Mouse (Mus musculus) embryonic facial prominence, embryonic 13.5 days (tissue): ENCODE data around the gene Cers6. TPM values are rescaled to one million over a fixed set of nuclear protein-coding genes. Genes with fewer than 3 reads are reported as not detected.

Source experiments
- ATAC-seq: fragments of 200-750 bp; cut with Nextera tagmentation; 2 replicates; pipeline ENCODE4 v1.8.0; 2017; ENCODE audit warnings: low read depth; ENCODE audit not compliant: insufficient number of reproducible peaks, insufficient read depth, low FRiP score, low TSS enrichment
- H3K27ac ChIP-seq: fragments of 300-500 bp; sonication (generic); 2 replicates; pipeline ENCODE4 v1.5.1; 2015; ENCODE audit warnings: moderate library complexity, mild to moderate bottlenecking, inconsistent platforms
- H3K27me3 ChIP-seq: fragments of 300-500 bp; sonication (generic); 2 replicates; pipeline ENCODE4 v1.6.1; 2015; ENCODE audit warnings: mild to moderate bottlenecking, inconsistent platforms
- H3K36me3 ChIP-seq: fragments of 300-500 bp; sonication (generic); 2 replicates; pipeline ENCODE4 v1.6.1; 2015; ENCODE audit warnings: mild to moderate bottlenecking, inconsistent platforms
- H3K4me1 ChIP-seq: fragments of 300-500 bp; sonication (generic); 2 replicates; pipeline ENCODE4 v1.6.1; 2015; ENCODE audit warnings: inconsistent platforms
- H3K4me2 ChIP-seq: fragments of 300-500 bp; sonication (generic); 2 replicates; pipeline ENCODE4 v1.6.1; 2015; ENCODE audit warnings: moderate library complexity, mild to moderate bottlenecking, inconsistent platforms
- H3K4me3 ChIP-seq: fragments of 300-500 bp; sonication (generic); 2 replicates; pipeline ENCODE4 v1.5.1; 2015; ENCODE audit warnings: mild to moderate bottlenecking, inconsistent platforms
- H3K9ac ChIP-seq: fragments of 300-500 bp; sonication (generic); 2 replicates; pipeline ENCODE4 v1.6.1; 2015; ENCODE audit warnings: mild to moderate bottlenecking, inconsistent platforms
- H3K9me3 ChIP-seq: fragments of 300-500 bp; sonication (generic); 2 replicates; pipeline ENCODE4 v1.6.1; 2016; ENCODE audit warnings: inconsistent platforms
- WGBS: fragments of 180-500 bp; shearing (Covaris S2); methylation state at CpG from one replicate; pipeline ENCODE4 v1.1.7; 2015; ENCODE audit warnings: mixed read lengths; 5-methylcytosine and 5-hydroxymethylcytosine counted together
- polyA plus RNA-seq: library from polyadenylated mRNA; unstranded; fragments of >200 nt; fragmentation: Nextera tagmentation; extraction: Ambion mirVana; gene quantifications from 2 replicates; pipeline ENCODE4 v1.2.1, GENCODE M21; 2015

The Cers6 gene
- polyA plus RNA-seq, 1 experiment from 2014 or later: 36.2 TPM

- H3K27ac ChIP-seq: no peak overlapping the region
- H3K4me3 ChIP-seq: no peak overlapping the region
- peaks cover 9% of the 10 kb centered on the region; the same call in 1 of the 2 replicates for H3K36me3 ChIP-seq
- H3K4me1 ChIP-seq: peaks cover 3% of the 10 kb centered on the region; the same call in 1 of the 2 replicates
- no peaks in the 10 kb centered on the region for H3K27me3 ChIP-seq
- WGBS: 61% methylated on average over 4 of the region's 4 CpGs
- H3K9me3 ChIP-seq: no peaks in the 10 kb centered on the region
- H3K9ac ChIP-seq: no peak overlapping the region
- H3K4me2 ChIP-seq: no peak overlapping the region
- ATAC-seq: no peak
These were observed 71.0 kb downstream of the Cers6 start for GRCm38 (mm10) chr2:68932240-68932639.

- no peak for ATAC-seq
- H3K9ac ChIP-seq: no peak overlapping the region
- peaks cover 3% of the 10 kb centered on the region; the same call in 1 of the 2 replicates for H3K4me1 ChIP-seq
- H3K9me3 ChIP-seq: no peaks in the 10 kb centered on the region
- no peak overlapping the region for H3K4me3 ChIP-seq
- no peak overlapping the region for H3K4me2 ChIP-seq
- 73% methylated on average over 4 of the region's 4 CpGs for WGBS
- no peaks in the 10 kb centered on the region for H3K27me3 ChIP-seq
- peaks cover 13% of the 10 kb centered on the region for H3K36me3 ChIP-seq
- H3K27ac ChIP-seq: no peak overlapping the region
These were observed 71.4 kb downstream of the Cers6 start for GRCm38 (mm10) chr2:68932656-68933055.

- H3K4me1 ChIP-seq: peaks cover 3% of the 10 kb centered on the region; the same call in 1 of the 2 replicates
- no peak overlapping the region for H3K4me2 ChIP-seq
- no peak overlapping the region for H3K27ac ChIP-seq
- peaks cover 16% of the 10 kb centered on the region for H3K36me3 ChIP-seq
- H3K9ac ChIP-seq: no peak overlapping the region
- WGBS: 85% methylated on average over 6 of the region's 6 CpGs
- no peak overlapping the region for H3K4me3 ChIP-seq
- H3K27me3 ChIP-seq: no peaks in the 10 kb centered on the region
- ATAC-seq: no peak
- no peaks in the 10 kb centered on the region for H3K9me3 ChIP-seq
These were observed 73.4 kb downstream of the Cers6 start for GRCm38 (mm10) chr2:68934651-68935050.

GRCm38 (mm10) chr2:68935721-68936294, 74.6 kb downstream of the Cers6 start:
- Histone ChIP-seq H3K36me3 (peaks cover 16% of the 10 kb centered on the region), H3K4me2 (no peak overlapping the region), H3K27ac (no peak overlapping the region), H3K27me3 (no peaks in the 10 kb centered on the region), H3K9me3 (no peaks in the 10 kb centered on the region), H3K4me1 (peaks cover 3% of the 10 kb centered on the region; the same call in 1 of the 2 replicates), H3K9ac (no peak overlapping the region), H3K4me3 (no peak overlapping the region)
- 84% methylated on average over 2 of the region's 2 CpGs for WGBS
- no peak for ATAC-seq

- Histone ChIP-seq H3K4me2 (no peak overlapping the region), H3K36me3 (peaks cover 16% of the 10 kb centered on the region), H3K9me3 (no peaks in the 10 kb centered on the region), H3K27ac (no peak overlapping the region), H3K27me3 (no peaks in the 10 kb centered on the region), H3K9ac (no peak overlapping the region), H3K4me3 (no peak overlapping the region), H3K4me1 (peaks cover 3% of the 10 kb centered on the region; the same call in 1 of the 2 replicates)
- ATAC-seq: no peak
- 89% methylated on average over 4 of the region's 4 CpGs for WGBS
These were observed 75.5 kb downstream of the Cers6 start for GRCm38 (mm10) chr2:68936773-68937172.

- H3K9ac ChIP-seq: no peak overlapping the region
- H3K36me3 ChIP-seq: peaks cover 16% of the 10 kb centered on the region
- H3K27ac ChIP-seq: no peak overlapping the region
- H3K27me3 ChIP-seq: no peaks in the 10 kb centered on the region
- no peak overlapping the region for H3K4me2 ChIP-seq
- no peak for ATAC-seq
- H3K4me3 ChIP-seq: no peak overlapping the region
- WGBS: 92% methylated on average over 3 of the region's 3 CpGs
- no peaks in the 10 kb centered on the region; the same call in 1 of the 2 replicates for H3K4me1 ChIP-seq
- H3K9me3 ChIP-seq: no peaks in the 10 kb centered on the region
These were observed 76.6 kb downstream of the Cers6 start for GRCm38 (mm10) chr2:68937833-68938232.

- WGBS: 46% methylated on average over 2 of the region's 2 CpGs
- Histone ChIP-seq H3K36me3 (peaks cover 20% of the 10 kb centered on the region; the same call in 1 of the 2 replicates), H3K4me1 (no peaks in the 10 kb centered on the region), H3K9me3 (no peaks in the 10 kb centered on the region), H3K9ac (no peak overlapping the region), H3K4me3 (no peak overlapping the region), H3K27ac (no peak overlapping the region), H3K27me3 (no peaks in the 10 kb centered on the region), H3K4me2 (no peak overlapping the region)
- no peak for ATAC-seq
These were observed 83.7 kb downstream of the Cers6 start for GRCm38 (mm10) chr2:68944898-68945297.

GRCm38 (mm10) chr2:68945976-68946375, 84.7 kb downstream of the Cers6 start:
- no peak overlapping the region for H3K4me3 ChIP-seq
- WGBS: 57% methylated on average over 2 of the region's 2 CpGs
- peaks cover 22% of the 10 kb centered on the region; the same call in 1 of the 2 replicates for H3K36me3 ChIP-seq
- no peaks in the 10 kb centered on the region for H3K4me1 ChIP-seq
- H3K27ac ChIP-seq: no peak overlapping the region; the same call in 1 of the 2 replicates
- H3K27me3 ChIP-seq: no peaks in the 10 kb centered on the region
- H3K9ac ChIP-seq: no peak overlapping the region
- no peak for ATAC-seq
- H3K9me3 ChIP-seq: no peaks in the 10 kb centered on the region
- H3K4me2 ChIP-seq: no peak overlapping the region

GRCm38 (mm10) chr2:68946819-68947218, 85.6 kb downstream of the Cers6 start:
- Histone ChIP-seq H3K36me3 (peaks cover 26% of the 10 kb centered on the region), H3K9me3 (no peaks in the 10 kb centered on the region; the same call in 1 of the 2 replicates), H3K4me2 (no peak overlapping the region), H3K4me1 (no peaks in the 10 kb centered on the region), H3K9ac (no peak overlapping the region), H3K27ac (no peak overlapping the region), H3K27me3 (no peaks in the 10 kb centered on the region), H3K4me3 (no peak overlapping the region)
- no peak for ATAC-seq
- 90% methylated on average over 5 of the region's 5 CpGs for WGBS

- no peaks in the 10 kb centered on the region for H3K4me1 ChIP-seq
- 95% methylated on average over 2 of the region's 2 CpGs for WGBS
- no peaks in the 10 kb centered on the region; the same call in 1 of the 2 replicates for H3K9me3 ChIP-seq
- no peak overlapping the region for H3K9ac ChIP-seq
- no peak overlapping the region for H3K4me3 ChIP-seq
- H3K27me3 ChIP-seq: no peaks in the 10 kb centered on the region
- no peak overlapping the region for H3K4me2 ChIP-seq
- peaks cover 26% of the 10 kb centered on the region for H3K36me3 ChIP-seq
- ATAC-seq: no peak
- no peak overlapping the region for H3K27ac ChIP-seq
These were observed 87.9 kb downstream of the Cers6 start for GRCm38 (mm10) chr2:68949137-68949536.

- Histone ChIP-seq H3K4me1 (no peaks in the 10 kb centered on the region), H3K4me3 (no peak overlapping the region), H3K36me3 (peaks cover 26% of the 10 kb centered on the region), H3K27me3 (no peaks in the 10 kb centered on the region), H3K4me2 (no peak overlapping the region), H3K27ac (no peak overlapping the region), H3K9me3 (no peaks in the 10 kb centered on the region; the same call in 1 of the 2 replicates), H3K9ac (no peak overlapping the region)
- 84% methylated on average over 5 of the region's 5 CpGs for WGBS
- ATAC-seq: no peak
These were observed 88.5 kb downstream of the Cers6 start for GRCm38 (mm10) chr2:68949728-68950127.

- Histone ChIP-seq H3K36me3 (peaks cover 26% of the 10 kb centered on the region), H3K4me1 (peaks cover 2% of the 10 kb centered on the region; the same call in 1 of the 2 replicates), H3K27me3 (no peaks in the 10 kb centered on the region), H3K9me3 (no peaks in the 10 kb centered on the region; the same call in 1 of the 2 replicates), H3K4me2 (no peak overlapping the region), H3K9ac (no peak overlapping the region), H3K27ac (no peak overlapping the region), H3K4me3 (no peak overlapping the region)
- WGBS: 96% methylated on average over 3 of the region's 3 CpGs
- ATAC-seq: no peak
These were observed 90.5 kb downstream of the Cers6 start for GRCm38 (mm10) chr2:68951706-68952105.
